Mouse (Mus musculus): Measurements from ENCODE around the gene Otud4.

- TF ChIP-seq RAD21 (IDR thresholded peaks at IDR 0.05; ENCODE audit: low read depth, low read length) (no peak), ZKSCAN1 (IDR thresholded peaks at IDR 0.05; ENCODE audit: low read depth, low read length) (no peak), EP300 (IDR thresholded peaks at IDR 0.05; ENCODE audit: low read depth in 1 of 2, low read length in 2 of 2) (no peak), UBTF (IDR thresholded peaks at IDR 0.05; ENCODE audit: borderline replicate concordance, insufficient read depth, low read depth, low read length) (no peak), NELFE (IDR thresholded peaks at IDR 0.05; ENCODE audit: low read depth, low read length) (peak; percentile 86), MAFK (IDR thresholded peaks at IDR 0.05; ENCODE audit: borderline replicate concordance, low read depth, low read length) (no peak), CHD2 (IDR thresholded peaks at IDR 0.05; ENCODE audit: low read length) (no peak)
Observed at GRCm38 (mm10) chr8:79711064-79711961, 71.9 kb downstream of the Otud4 start, which contains the start of the genes Abce1 and Anapc10.

Data from MEL (cell line).